Mouse (Mus musculus): ENCODE data around the gene Gm20388.

DNA sequence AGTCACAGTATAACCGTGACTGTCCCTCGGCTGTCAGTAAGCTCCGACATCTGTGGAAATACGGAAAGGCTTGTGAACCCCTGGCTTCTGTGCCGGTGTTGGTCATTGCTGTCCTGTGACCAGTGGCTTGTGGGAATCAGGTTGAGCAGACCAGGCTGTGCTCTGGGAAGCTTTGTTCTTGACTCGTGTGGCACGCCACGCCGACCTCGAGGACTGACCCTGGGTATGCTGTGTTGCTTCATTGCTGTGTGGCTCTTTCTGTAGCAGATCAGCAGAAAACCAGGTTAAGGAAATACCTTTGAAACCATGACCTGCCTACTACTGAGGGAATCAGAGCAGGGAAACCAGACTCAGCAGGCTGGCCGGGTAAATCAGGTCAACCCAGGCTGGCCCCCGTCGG is 4399.9 kb downstream of the Gm20388 start:
- TF ChIP-seq CTCF (IDR thresholded peaks at IDR 0.05; ENCODE audit: low read depth), result no peak
- TF ChIP-seq EP300 (optimal IDR thresholded peaks at IDR 0.05), result no peak
